In the genomic region with DNA sequence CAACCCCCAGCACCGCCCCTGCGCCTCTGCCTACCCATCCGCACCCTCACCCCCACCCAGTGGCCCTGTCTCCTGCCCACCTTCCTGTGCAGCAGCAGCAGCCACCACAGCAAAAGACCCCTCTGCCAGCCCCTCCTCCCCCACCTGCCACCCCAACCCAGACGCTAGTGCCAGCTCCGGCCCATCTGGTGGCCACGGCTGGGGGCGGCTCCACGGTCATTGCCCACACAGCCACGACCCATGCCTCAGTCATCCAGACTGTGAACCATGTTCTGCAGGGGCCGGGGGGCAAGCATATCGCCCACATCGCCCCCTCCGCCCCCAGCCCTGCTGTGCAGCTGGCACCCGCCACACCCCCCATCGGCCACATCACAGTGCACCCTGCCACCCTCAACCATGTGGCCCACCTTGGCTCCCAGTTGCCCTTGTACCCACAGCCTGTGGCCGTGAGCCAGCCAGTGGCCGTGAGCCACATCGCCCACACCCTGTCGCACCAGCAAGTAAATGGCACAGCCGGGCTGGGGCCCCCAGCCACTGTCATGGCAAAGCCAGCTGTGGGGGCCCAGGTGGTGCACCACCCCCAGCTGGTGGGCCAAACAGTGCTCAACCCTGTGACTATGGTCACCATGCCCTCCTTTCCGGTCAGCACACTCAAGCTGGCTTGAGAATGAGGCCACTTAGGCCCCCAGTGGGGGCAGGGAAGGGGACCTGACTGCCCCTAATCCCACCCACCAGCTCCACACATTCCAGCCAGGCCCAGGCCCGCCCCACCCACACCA, we compare ENCODE assay signal across 10 mouse cellular contexts. TPM values are rescaled to one million over a fixed set of nuclear protein-coding genes. Genes with fewer than 3 reads are reported as not detected.
DNase-seq lines count a peak whose midpoint lies in the region; ATAC-seq lines count a peak whose summit lies in the region.
"Had no signal": no experiment of that assay in that cellular context is flagged by ENCODE, and none has a peak within 500 bp of the region (broad histone marks: within the 10 kb centered on the region; RNA-seq: fewer than 3 reads in every experiment).

No protein-coding gene starts in this region.

- WGBS in heart, embryonic 16.5 days, result 86% methylated on average over 22 of the region's 22 CpGs

- H3K9me3 ChIP-seq in heart, embryonic 16.5 days (replicated peaks; ENCODE audit: control insufficient read depth, low read length), result peaks cover 4% of the 10 kb centered on the region

- peaks cover 15% of the 10 kb centered on the region for H3K36me3 ChIP-seq in heart, embryonic 16.5 days (ENCODE audit: control insufficient read depth, insufficient read depth)

- H3K9ac ChIP-seq in heart, embryonic 16.5 days (ENCODE audit: low read length), result 0 out of 2 replicates have a peak overlapping the region, but pooled peaks have one; percentile 11
- H3K9ac ChIP-seq: liver, embryonic 14.5 days had no signal

- DNase-seq in cerebellum, adult 11 months, result peak; percentile 37
- DNase-seq in kidney, postnatal 10 days, result peak; percentile 37
- no peak for DNase-seq in kidney, postnatal 25 days
- peak; percentile 67 for DNase-seq in cerebellum, adult 11-12 months
- no peak for DNase-seq in right cerebral cortex, postnatal 25 days

- ATAC-seq in cerebellum, adult (ENCODE audit: insufficient number of reproducible peaks, low FRiP score, low TSS enrichment), result no peak
- no peak for ATAC-seq in heart, embryonic 16.5 days (replicated peaks; ENCODE audit: extremely low read depth, insufficient read depth, low FRiP score)
- no peak for ATAC-seq in inflammation-experienced regulatory T-cells, adult 6 months
- ATAC-seq: Patski had no signal

- no peak overlapping the region for H3K4me3 ChIP-seq in heart, embryonic 16.5 days (ENCODE audit: low read length)

- H3K4me1 ChIP-seq in heart, embryonic 16.5 days (ENCODE audit: control insufficient read depth, insufficient read depth, low read length), result peaks cover 22% of the 10 kb centered on the region

- H3K27ac ChIP-seq in heart, embryonic 16.5 days (ENCODE audit: low read length), result no peak overlapping the region; the same call in 1 of the 2 replicates
- H3K27ac ChIP-seq: liver, embryonic 14.5 days had no signal

- no peak overlapping the region for H3K4me2 ChIP-seq in heart, embryonic 16.5 days (ENCODE audit: low read depth, low read length)

- H3K27me3 ChIP-seq in heart, embryonic 16.5 days (ENCODE audit: control insufficient read depth, insufficient read depth, low read length), result no peaks in the 10 kb centered on the region
- H3K27me3 ChIP-seq: Patski had no signal

RNA-seq across cellular contexts. Expression of a gene that starts 12.1 kb away (rescaled TPM):
- 3.0 and 3.3 TPM in 2 replicates for polyA plus RNA-seq in heart, embryonic 16.5 days (2015; fragmentation: Nextera tagmentation; extraction: Ambion mirVana)
- 1 to 10 TPM; 4.8 to 6.5 (median 6.3) TPM for polyA plus RNA-seq in inflammation-experienced regulatory T-cells, adult 6 months (2017; shearing (Covaris generic))

RNA-seq across cellular contexts. Expression of a gene that starts 54.0 kb away (rescaled TPM):
- 4.7 and 4.9 TPM in 2 replicates for polyA plus RNA-seq in heart, embryonic 16.5 days (2015; fragmentation: Nextera tagmentation; extraction: Ambion mirVana)
- polyA plus RNA-seq in inflammation-experienced regulatory T-cells, adult 6 months (2017; shearing (Covaris generic)), result 1 to 10 TPM; 1.2 to 3.2 (median 2.9) TPM

RNA-seq across cellular contexts. Expression of a gene that starts 55.0 kb away (rescaled TPM):
- 24.7 and 25.2 TPM in 2 replicates for polyA plus RNA-seq in heart, embryonic 16.5 days (2015; fragmentation: Nextera tagmentation; extraction: Ambion mirVana)
- polyA plus RNA-seq in inflammation-experienced regulatory T-cells, adult 6 months (2017; shearing (Covaris generic)), result 10 to 100 TPM; 29.2 to 46.3 (median 45.4) TPM

Comparison
In these comparisons a context has a peak if more than half of its experiments do, and no peak if none do; other contexts are left out.
1. DNase-seq: peak in cerebellum, adult 11 months (single experiment), kidney, postnatal 10 days (single experiment) and cerebellum, adult 11-12 months (single experiment); none in kidney, postnatal 25 days (0 of 2) and right cerebral cortex, postnatal 25 days (single experiment).